Mouse (Mus musculus) liver, embryonic 11.5 days (tissue): ENCODE data around the gene Med24. TPM values are rescaled to one million over a fixed set of nuclear protein-coding genes. Genes with fewer than 3 reads are reported as not detected.
A peak's percentile ranks its signal among the peaks of the same experiment; 100 is the strongest.

Source experiments
- ATAC-seq: fragments of 200-750 bp; cut with Nextera tagmentation; replicated peaks from 2 replicates; pipeline ENCODE4 v1.8.0; 2017; ENCODE audit warnings: moderate number of reproducible peaks, mild to moderate bottlenecking, moderate TSS enrichment, moderate library complexity; ENCODE audit not compliant: low FRiP score
- DNase-seq: peaks from one replicate; pipeline ENCODE4 v3.0.0-alpha.2; 2017; ENCODE audit warnings: low spot score
- H3K27ac ChIP-seq: fragments of 300-500 bp; sonication (generic); 2 replicates; pipeline ENCODE4 v1.5.1; 2014; ENCODE audit warnings: mild to moderate bottlenecking, low read depth, low read length, control low read depth
- H3K27me3 ChIP-seq: fragments of 300-500 bp; sonication (generic); replicated peaks from 2 replicates; pipeline ENCODE4 v1.6.1; 2014; ENCODE audit warnings: low read length, mixed read lengths; ENCODE audit not compliant: control insufficient read depth, insufficient read depth
- H3K36me3 ChIP-seq: fragments of 300-500 bp; sonication (generic); 2 replicates; pipeline ENCODE4 v1.6.1; 2014; ENCODE audit warnings: mild to moderate bottlenecking, low read length, moderate library complexity, mixed read lengths; ENCODE audit not compliant: control insufficient read depth, insufficient read depth
- H3K4me1 ChIP-seq: fragments of 300-500 bp; sonication (generic); replicated peaks from 2 replicates; pipeline ENCODE4 v1.6.1; 2014; ENCODE audit warnings: low read length, mixed read lengths; ENCODE audit not compliant: control insufficient read depth, insufficient read depth
- H3K4me2 ChIP-seq: fragments of 300-500 bp; sonication (generic); 2 replicates; pipeline ENCODE4 v1.6.1; 2014; ENCODE audit warnings: mild to moderate bottlenecking, control low read depth, moderate library complexity
- H3K4me3 ChIP-seq: fragments of 300-500 bp; sonication (generic); 2 replicates; pipeline ENCODE4 v1.5.1; 2014; ENCODE audit warnings: low read depth, low read length, control low read depth
- H3K9ac ChIP-seq: fragments of 300-500 bp; sonication (generic); 2 replicates; pipeline ENCODE4 v1.6.1; 2014; ENCODE audit warnings: low read depth, low read length, control low read depth
- H3K9me3 ChIP-seq: fragments of 300-500 bp; sonication (generic); 2 replicates; pipeline ENCODE4 v1.6.1; 2016; ENCODE audit warnings: low read length, inconsistent platforms, mixed read lengths; ENCODE audit not compliant: control insufficient read depth
- WGBS: fragments of 180-500 bp; shearing (Covaris S2); extraction: QIAGEN DNeasy Blood & Tissue Kit; methylation state at CpG from one replicate; pipeline ENCODE4 v1.1.7; 2014; 5-methylcytosine and 5-hydroxymethylcytosine counted together
- polyA plus RNA-seq: library from polyadenylated mRNA; unstranded; fragments of >200 nt; fragmentation: Nextera tagmentation; extraction: Ambion mirVana; gene quantifications from 2 replicates; pipeline ENCODE4 v1.2.1, GENCODE M21; 2014

Gene Med24
- polyA plus RNA-seq = 61.9 and 63.6 TPM in 2 replicates

GRCm38 (mm10) chr11:98729119-98729588 is at the start of gene Med24:
Med24 (minus strand) TSS chr11:98729435.
- WGBS = under 1% methylated on average over 16 of the region's 16 CpGs
- H3K9me3 ChIP-seq = no peaks in the 10 kb centered on the region; the same call in 1 of the 2 replicates
- peaks cover 2% of the 10 kb centered on the region; the same call in 1 of the 2 replicates for H3K36me3 ChIP-seq
- peak within 1 kb of the TSS; percentile 63 for H3K9ac ChIP-seq
- DNase-seq = peak; percentile 82
- 0 out of 2 replicates have a peak within 1 kb of the TSS, but pooled peaks have one; percentile 19 for H3K27ac ChIP-seq
- ATAC-seq = peak; percentile 95
- H3K4me1 ChIP-seq = 0 out of 2 replicates have a peak, but pooled peaks cover 2% of the 10 kb centered on the region
- H3K4me2 ChIP-seq = peak within 1 kb of the TSS; percentile 82
- H3K27me3 ChIP-seq = no peaks in the 10 kb centered on the region; the same call in 1 of the 2 replicates
- H3K4me3 ChIP-seq = peak within 1 kb of the TSS; percentile 66

DNA sequence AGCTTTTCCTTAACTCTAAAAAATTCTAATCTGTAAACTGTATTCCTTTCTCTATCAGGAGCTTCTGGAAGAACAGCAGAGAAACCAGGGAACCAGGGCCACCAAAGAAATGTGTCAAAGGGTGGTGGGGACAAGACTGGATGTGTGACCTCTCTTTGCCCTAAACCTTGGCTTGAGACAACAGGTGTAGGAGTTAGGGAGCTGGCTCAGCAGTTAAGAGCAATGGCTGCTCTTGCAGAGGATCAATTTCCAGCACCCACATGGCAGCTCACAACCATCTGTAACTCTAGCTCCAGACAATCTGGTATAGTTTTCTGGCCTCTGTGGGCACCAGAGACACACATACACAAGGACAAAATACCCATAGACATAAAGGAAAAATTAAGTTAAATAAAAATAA is 48.7 kb upstream of the Med24 start:
- peaks cover 60% of the 10 kb centered on the region for H3K4me1 ChIP-seq
- DNase-seq (no peak), ATAC-seq (no peak)
- H3K36me3 ChIP-seq = no peaks in the 10 kb centered on the region
- H3K4me2 ChIP-seq = no peak overlapping the region
- no peak overlapping the region for H3K9ac ChIP-seq
- no peaks in the 10 kb centered on the region for H3K27me3 ChIP-seq
- H3K4me3 ChIP-seq = no peak overlapping the region
- H3K27ac ChIP-seq = peak overlapping the region; percentile 33; the same call in 1 of the 2 replicates
- no peaks in the 10 kb centered on the region for H3K9me3 ChIP-seq

DNA sequence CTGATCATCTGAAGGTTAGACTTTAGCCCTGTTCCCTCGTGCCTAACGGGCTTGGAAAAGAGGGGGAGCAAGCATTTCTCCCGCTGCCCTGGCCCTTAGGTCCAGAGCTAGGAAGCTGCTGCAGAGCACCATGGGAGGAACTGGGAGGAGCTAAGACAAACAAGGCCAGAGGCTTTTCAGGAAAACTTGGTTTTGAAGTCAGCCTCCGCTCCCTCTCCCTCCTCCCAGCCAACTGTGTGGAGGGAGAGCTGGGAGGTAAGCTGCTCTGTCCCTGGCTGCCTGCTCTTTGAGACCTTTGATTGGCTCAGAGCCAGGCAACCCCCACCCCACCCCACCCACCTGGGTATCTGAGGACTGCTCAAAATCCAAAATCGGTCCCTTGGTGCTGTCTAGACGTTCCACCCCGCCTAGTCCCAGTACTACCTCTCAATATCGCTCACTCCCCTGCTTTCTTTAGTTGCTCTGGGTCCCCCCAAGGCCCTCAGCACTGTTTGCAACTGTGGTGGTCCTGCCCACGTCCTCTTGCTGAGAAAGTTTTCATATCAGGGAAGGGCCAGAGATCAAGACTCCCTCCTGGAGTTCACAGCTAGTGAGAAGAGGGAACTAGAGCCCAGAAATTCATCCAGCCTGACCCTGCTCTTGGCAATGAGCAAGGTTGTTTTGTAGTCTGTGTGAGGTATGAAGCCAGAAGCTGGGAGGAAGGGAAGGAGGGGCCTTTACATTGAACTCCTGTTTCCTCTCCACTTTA is 47.8 kb upstream of the Med24 start:
- no peak overlapping the region for H3K4me3 ChIP-seq
- H3K36me3 ChIP-seq = no peaks in the 10 kb centered on the region
- H3K27ac ChIP-seq = peak overlapping the region; percentile 65
- H3K9ac ChIP-seq = peak overlapping the region; percentile 32; the same call in 1 of the 2 replicates
- 6% methylated on average over 9 of the region's 9 CpGs for WGBS
- no peaks in the 10 kb centered on the region for H3K27me3 ChIP-seq
- H3K9me3 ChIP-seq = no peaks in the 10 kb centered on the region
- peak overlapping the region; percentile 81 for H3K4me2 ChIP-seq
- ATAC-seq (no peak; the same call in 1 of the 2 replicates), DNase-seq (no peak)
- peaks cover 60% of the 10 kb centered on the region for H3K4me1 ChIP-seq

DNA sequence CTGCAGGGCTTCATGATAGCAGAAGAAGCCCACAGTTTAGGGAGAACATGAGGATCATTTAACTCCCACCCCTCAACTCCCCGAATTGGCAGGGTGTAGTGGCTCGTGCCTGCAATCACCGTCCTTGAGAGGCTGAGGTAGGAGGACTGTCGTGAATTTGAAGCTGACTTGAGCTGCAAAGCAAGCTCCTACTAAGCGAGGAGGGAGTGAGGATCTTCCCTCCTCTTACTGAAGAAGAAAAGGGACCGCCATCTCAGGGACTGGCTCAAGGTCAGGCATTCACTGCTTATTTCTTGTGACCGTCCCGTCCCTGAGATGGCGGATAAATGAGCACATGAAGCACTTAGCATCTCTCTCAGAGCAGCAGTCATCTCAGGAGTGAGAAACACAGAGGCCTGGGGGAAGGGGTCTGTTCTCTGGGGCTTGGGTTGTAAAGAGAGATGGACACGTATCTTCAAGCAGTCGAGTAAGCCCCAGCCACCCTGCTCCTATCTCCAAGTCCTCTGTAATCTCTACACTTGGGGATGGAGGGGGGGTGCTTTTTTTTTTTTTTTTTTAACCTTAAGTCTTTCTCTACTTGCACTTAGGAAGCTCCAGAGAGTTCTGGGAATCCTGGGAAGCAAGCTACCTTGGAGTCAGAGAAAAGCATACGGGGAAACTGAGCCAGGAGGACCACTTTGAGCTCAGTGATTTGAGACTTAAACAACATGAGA is 47.0 kb upstream of the Med24 start:
- Histone ChIP-seq H3K27me3 (no peaks in the 10 kb centered on the region), H3K4me3 (peak overlapping the region; percentile 50), H3K9ac (peak overlapping the region; percentile 49), H3K9me3 (no peaks in the 10 kb centered on the region), H3K27ac (peak overlapping the region; percentile 65), H3K4me1 (peaks cover 58% of the 10 kb centered on the region), H3K4me2 (peak overlapping the region; percentile 81), H3K36me3 (0 out of 2 replicates have a peak, but pooled peaks cover 2% of the 10 kb centered on the region)
- 38% methylated on average over 12 of the region's 12 CpGs for WGBS
- DNase-seq (no peak), ATAC-seq (no peak)

DNA sequence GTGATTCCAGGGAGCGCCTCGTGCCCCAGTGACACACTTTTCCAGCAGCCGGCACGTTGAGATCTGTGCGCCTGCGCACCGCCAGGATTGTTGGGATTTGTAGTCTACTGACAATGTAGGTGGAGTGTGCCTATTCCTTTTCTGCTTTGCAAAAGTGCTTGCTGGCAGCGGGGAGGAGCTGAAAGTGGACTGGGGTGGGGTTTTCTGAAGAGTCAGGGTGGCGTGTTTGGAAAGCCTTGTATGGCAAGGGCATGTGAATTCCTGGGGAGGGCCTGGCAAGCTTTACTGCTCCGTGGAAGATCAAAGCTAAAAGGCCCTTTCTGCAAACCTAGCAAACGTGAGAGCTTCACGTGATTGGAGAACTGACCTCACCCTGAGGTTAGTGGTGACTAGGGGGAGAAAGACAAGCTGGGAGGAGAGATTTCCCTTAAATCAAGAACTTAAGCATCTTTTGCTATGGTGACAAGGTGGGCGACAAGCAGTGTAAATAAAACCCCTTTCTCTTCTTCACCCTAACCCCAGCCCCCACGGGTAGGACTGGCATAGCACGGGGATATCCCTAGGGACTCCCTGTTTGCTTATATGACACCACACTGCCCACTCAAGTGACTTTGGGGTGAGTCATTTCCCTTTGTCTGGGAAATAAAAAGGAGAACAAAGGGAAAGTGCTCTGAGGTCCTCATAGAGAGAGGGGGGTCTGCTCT is 46.3 kb upstream of the Med24 start:
- Histone ChIP-seq H3K36me3 (0 out of 2 replicates have a peak, but pooled peaks cover 2% of the 10 kb centered on the region), H3K4me2 (peak overlapping the region; percentile 81), H3K9me3 (no peaks in the 10 kb centered on the region), H3K4me3 (peak overlapping the region; percentile 50), H3K27ac (peak overlapping the region; percentile 65), H3K9ac (peak overlapping the region; percentile 54), H3K4me1 (peaks cover 58% of the 10 kb centered on the region), H3K27me3 (no peaks in the 10 kb centered on the region)
- DNase-seq (peak; percentile 92), ATAC-seq (peak; percentile 51)
- WGBS = 6% methylated on average over 15 of the region's 15 CpGs

DNA sequence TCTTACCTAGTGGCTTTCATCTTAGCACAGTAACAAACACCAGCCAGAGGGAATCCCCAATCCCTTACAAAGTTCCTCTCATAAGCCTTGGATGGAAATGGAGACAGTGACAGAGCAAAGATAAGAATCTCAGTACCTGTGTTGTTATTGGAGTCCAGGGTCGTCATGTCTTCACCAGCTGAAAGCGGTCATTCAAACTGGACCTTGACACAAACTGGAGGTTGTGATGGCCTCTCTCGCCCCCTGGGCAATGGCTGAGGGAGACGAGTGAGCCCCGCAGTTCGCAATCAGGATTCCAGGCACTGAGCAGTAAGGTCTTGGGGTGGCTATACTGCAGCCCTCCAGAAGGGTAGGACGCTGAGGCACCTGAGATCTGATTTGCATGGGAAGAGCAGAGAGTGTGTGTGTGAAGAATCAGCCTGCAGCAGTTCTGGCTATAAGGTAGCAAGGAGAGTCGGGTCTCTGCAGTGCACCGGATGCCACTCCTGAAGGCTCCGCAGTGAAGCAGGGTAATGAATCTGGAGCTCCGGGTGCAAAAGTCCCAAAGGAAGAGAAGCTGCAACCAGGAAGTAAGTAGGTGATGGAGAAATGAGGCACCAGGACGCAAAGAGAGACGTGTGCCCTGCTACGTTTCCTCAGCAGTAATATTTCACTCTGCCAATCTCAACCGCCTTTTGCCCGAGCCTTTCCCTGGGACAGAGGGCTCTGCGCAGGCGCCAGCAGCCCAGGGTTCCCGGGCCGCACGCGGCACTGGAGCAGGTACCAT is 45.5 kb upstream of the Med24 start, which contains the start of gene Nr1d1:
Gene Nr1d1, minus strand, starts transcription at position 752 of the 766 bp plus-strand sequence.
- Histone ChIP-seq H3K9ac (peak within 1 kb of the TSS; percentile 54), H3K4me3 (peak within 1 kb of the TSS; percentile 50), H3K9me3 (no peaks in the 10 kb centered on the region), H3K27ac (peak within 1 kb of the TSS; percentile 65), H3K4me1 (peaks cover 64% of the 10 kb centered on the region), H3K4me2 (peak within 1 kb of the TSS; percentile 81), H3K27me3 (no peaks in the 10 kb centered on the region), H3K36me3 (peaks cover 2% of the 10 kb centered on the region; the same call in 1 of the 2 replicates)
- ATAC-seq (no peak), DNase-seq (no peak)
- under 1% methylated on average over 22 of the region's 22 CpGs for WGBS

DNA sequence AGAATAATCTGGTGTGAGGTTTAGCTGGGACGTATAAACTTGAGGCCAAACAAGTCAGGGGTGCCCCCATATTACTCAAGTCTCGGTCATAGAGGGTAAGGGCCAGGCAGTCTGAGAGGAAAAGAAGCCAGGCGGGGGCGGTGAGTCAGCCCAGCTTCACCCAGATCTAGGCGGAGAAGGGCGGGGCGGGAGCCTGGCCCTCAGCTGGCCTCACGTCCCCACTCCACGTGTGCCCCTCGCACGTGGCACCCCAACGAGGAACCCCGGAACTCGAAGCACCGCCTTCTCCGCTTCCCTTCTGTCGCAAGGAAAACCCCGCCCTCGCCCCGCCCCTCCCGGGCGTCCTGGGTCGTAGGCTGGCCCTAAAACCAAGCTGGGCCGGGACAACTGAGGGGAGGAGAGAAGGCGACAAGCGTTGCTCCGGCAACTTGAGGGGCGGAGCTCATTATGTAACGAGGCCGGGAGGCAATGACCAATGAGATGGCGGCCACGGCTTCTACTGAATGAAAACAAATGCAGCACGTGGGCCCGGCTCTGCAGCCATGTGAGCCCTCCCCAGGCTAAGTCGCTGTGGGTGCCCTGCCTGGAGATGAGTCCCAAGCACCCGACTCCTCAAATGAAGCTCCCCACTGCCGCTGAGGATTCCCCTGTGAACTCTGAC is 44.5 kb upstream of the Med24 start:
- H3K9me3 ChIP-seq = no peaks in the 10 kb centered on the region
- H3K9ac ChIP-seq = peak overlapping the region; percentile 55; the same call in 1 of the 2 replicates
- no peaks in the 10 kb centered on the region for H3K27me3 ChIP-seq
- peaks cover 6% of the 10 kb centered on the region; the same call in 1 of the 2 replicates for H3K36me3 ChIP-seq
- DNase-seq (peak; percentile 98), ATAC-seq (peak; percentile 88)
- H3K4me1 ChIP-seq = peaks cover 74% of the 10 kb centered on the region
- peak overlapping the region; percentile 81 for H3K4me2 ChIP-seq
- H3K4me3 ChIP-seq = peak overlapping the region; percentile 50
- peak overlapping the region; percentile 71; the same call in 1 of the 2 replicates for H3K27ac ChIP-seq
- WGBS = under 1% methylated on average over 36 of the region's 37 CpGs
